Mouse (Mus musculus) activated CD4-positive, CD25-positive, alpha-beta regulatory T cell, adult 9 weeks (primary cell): ENCODE results near the gene Chrna4. TPM values are rescaled to one million over a fixed set of nuclear protein-coding genes. Genes with fewer than 3 reads are reported as not detected.

Experiments
- polyA plus RNA-seq: library from polyadenylated mRNA; unstranded; fragments of 100-300 nt; shearing (Covaris generic); gene quantifications from one replicate; pipeline ENCODE4 v1.2.1, GENCODE M21; 2017

The Chrna4 gene
- not detected for polyA plus RNA-seq

GRCm38 (mm10) chr2:181043437-181043836 lies at the start of gene Chrna4:
TSS of gene Chrna4 (minus strand) at chr2:181043546.

GRCm38 (mm10) chr2:180986449-180986848 lies 56.9 kb downstream of the Chrna4 start, which contains the start of gene Col20a1:
TSS of gene Col20a1 (plus strand) at chr2:180986535.

Other genes with a start within 250 kb of the Chrna4 start
- gene Ythdf1, start 122.6 kb downstream of the Chrna4 start, polyA plus RNA-seq, result 5.7 TPM
- gene Birc7, start 114.5 kb downstream of the Chrna4 start, polyA plus RNA-seq, result not detected
- gene Nkain4, start 88.8 kb downstream of the Chrna4 start, polyA plus RNA-seq, result not detected
- 81.9 TPM for gene Arfgap1, start 76.3 kb downstream of the Chrna4 start, polyA plus RNA-seq
- gene Col20a1, start 57.0 kb downstream of the Chrna4 start, polyA plus RNA-seq, result 1.8 TPM
- not detected for gene Kcnq2, start 91.8 kb upstream of the Chrna4 start, polyA plus RNA-seq
- gene Eef1a2, start 113.5 kb upstream of the Chrna4 start, polyA plus RNA-seq, result not detected
- 306 TPM for gene Ppdpf, start 143.7 kb upstream of the Chrna4 start, polyA plus RNA-seq
- gene Ptk6, start 159.2 kb upstream of the Chrna4 start, polyA plus RNA-seq, result not detected
- 1.5 TPM for gene Srms, start 169.6 kb upstream of the Chrna4 start, polyA plus RNA-seq
- gene Fndc11, start 176.5 kb upstream of the Chrna4 start, polyA plus RNA-seq, result 0.46 TPM
- 24.2 TPM for gene Helz2, start 198.5 kb upstream of the Chrna4 start, polyA plus RNA-seq
- 8.8 TPM for gene Gmeb2, start 244.5 kb upstream of the Chrna4 start, polyA plus RNA-seq